Comparison of ENCODE assay signal across 14 mouse cellular contexts in genomic region chrX:57286281-57286680, GRCm38 (mm10). TPM values are rescaled to one million over a fixed set of nuclear protein-coding genes. Genes with fewer than 3 reads are reported as not detected.
DNase-seq lines count a peak whose midpoint lies in the region; ATAC-seq lines count a peak whose summit lies in the region.
"Had no signal": no experiment of that assay in that cellular context is flagged by ENCODE, and none has a peak within 500 bp of the region (broad histone marks: within the 10 kb centered on the region; RNA-seq: fewer than 3 reads in every experiment).

No protein-coding gene starts in this region.

- no peak overlapping the region for H3K4me2 ChIP-seq in hindbrain, embryonic 13.5 days
- H3K4me2 ChIP-seq: liver, embryonic 11.5 days had no signal

- no peak overlapping the region for H3K9ac ChIP-seq in hindbrain, embryonic 13.5 days

- H3K4me3 ChIP-seq in hindbrain, embryonic 10.5 days, result no peak overlapping the region
- no peak overlapping the region for H3K4me3 ChIP-seq in hindbrain, embryonic 13.5 days
- H3K4me3 ChIP-seq: midbrain, embryonic 10.5 days had no signal

- 58% methylated on average over 9 of the region's 9 CpGs for WGBS in hindbrain, embryonic 10.5 days
- 60% methylated on average over 9 of the region's 9 CpGs for WGBS in hindbrain, embryonic 13.5 days

- peak; percentile 6 for DNase-seq in hindbrain, embryonic 10.5 days (ENCODE audit: low spot score)
- peak; percentile 67 for DNase-seq in Muller cell, postnatal 12 days (ENCODE audit: inconsistent ontology term)
- peak; percentile 1 for DNase-seq in NIH3T3 (ENCODE audit: low read depth)
- peak; percentile 41 for DNase-seq in fibroblast of lung, adult 2 months (ENCODE audit: low read depth)
- DNase-seq in layer of hippocampus, postnatal 25 days (ENCODE audit: extremely low spot score in 1 of 2, low spot score in 1 of 2), result no peak
- no peak for DNase-seq in cerebellum, postnatal 4 days (ENCODE audit: low spot score in 2 of 2)
- DNase-seq: adrenal gland, adult 2 months; cerebellum, postnatal 25 days; gastrocnemius, postnatal 36 days had no signal

- H3K27ac ChIP-seq in hindbrain, embryonic 10.5 days, result peak overlapping the region; percentile 50
- no peak overlapping the region for H3K27ac ChIP-seq in hindbrain, embryonic 13.5 days
- H3K27ac ChIP-seq: midbrain, embryonic 10.5 days had no signal

- no peaks in the 10 kb centered on the region for H3K36me3 ChIP-seq in hindbrain, embryonic 10.5 days
- no peaks in the 10 kb centered on the region for H3K36me3 ChIP-seq in hindbrain, embryonic 13.5 days
- H3K36me3 ChIP-seq: midbrain, embryonic 10.5 days had no signal

- no peaks in the 10 kb centered on the region for H3K4me1 ChIP-seq in hindbrain, embryonic 10.5 days (replicated peaks)
- no peaks in the 10 kb centered on the region for H3K4me1 ChIP-seq in hindbrain, embryonic 13.5 days (replicated peaks)

- H3K9me3 ChIP-seq in hindbrain, embryonic 10.5 days, result no peaks in the 10 kb centered on the region
- no peaks in the 10 kb centered on the region for H3K9me3 ChIP-seq in hindbrain, embryonic 13.5 days
- H3K9me3 ChIP-seq: midbrain, embryonic 10.5 days had no signal

- H3K27me3 ChIP-seq in hindbrain, embryonic 10.5 days (ENCODE audit: insufficient read depth, poor library complexity, severe bottlenecking), result no peaks in the 10 kb centered on the region
- no peaks in the 10 kb centered on the region for H3K27me3 ChIP-seq in hindbrain, embryonic 13.5 days
- H3K27me3 ChIP-seq: CH12.LX had no signal

- no peak for ATAC-seq in hindbrain, embryonic 13.5 days (ENCODE audit: low FRiP score)
- ATAC-seq: lung, postnatal 0 days had no signal

RNA-seq across cellular contexts. Expression of gene Arhgef6, which starts 52.2 kb away (rescaled TPM):
- 4.1 and 4.2 TPM in 2 replicates for polyA plus RNA-seq in hindbrain, embryonic 10.5 days (2016; fragmentation: Nextera tagmentation; extraction: Ambion mirVana)
- 5.7 and 7.8 TPM in 2 replicates for polyA plus RNA-seq in hindbrain, embryonic 13.5 days (2015; fragmentation: Nextera tagmentation; extraction: Ambion mirVana)
- 10 to 100 TPM; 29.4 to 37.2 TPM for total RNA-seq in layer of hippocampus, postnatal 25 days (2021)

Comparison
In these comparisons a context has a peak if more than half of its experiments do, and no peak if none do; other contexts are left out.
1. DNase-seq: peak in hindbrain, embryonic 10.5 days (single experiment), Muller cell, postnatal 12 days (single experiment), NIH3T3 (single experiment) and fibroblast of lung, adult 2 months (single experiment); none in layer of hippocampus, postnatal 25 days (0 of 2) and cerebellum, postnatal 4 days (0 of 2).